Mouse (Mus musculus): ENCODE data around the gene Leprot. TPM values are rescaled to one million over a fixed set of nuclear protein-coding genes. Genes with fewer than 3 reads are reported as not detected.

Leprot gene
- polyA plus RNA-seq, 1 experiment, result 43.1 TPM

GRCm38 (mm10) chr4:101692892-101693291 is 45.4 kb downstream of the Leprot start:
- no peak for TF ChIP-seq REST (IDR thresholded peaks at IDR 0.05; ENCODE audit: insufficient read depth, insufficient read length)
- no peaks in the 10 kb centered on the region for H3K36me3 ChIP-seq (ENCODE audit: control insufficient read depth, insufficient read depth)
- H3K27me3 ChIP-seq (ENCODE audit: control insufficient read depth, insufficient read depth, insufficient read length), result no peaks in the 10 kb centered on the region

GRCm38 (mm10) chr4:101694529-101694928 is 47.0 kb downstream of the Leprot start:
- H3K27me3 ChIP-seq (ENCODE audit: control insufficient read depth, insufficient read depth, insufficient read length), result no peaks in the 10 kb centered on the region
- H3K4me2 ChIP-seq (ENCODE audit: low read depth), result no peak overlapping the region
- H3ac ChIP-seq (ENCODE audit: control insufficient read depth, insufficient read length), result no peak overlapping the region
- TF ChIP-seq TCF3 (IDR thresholded peaks at IDR 0.05; ENCODE audit: insufficient read length, low read depth), result no peak
- no peak for TF ChIP-seq MAX (IDR thresholded peaks at IDR 0.05; ENCODE audit: low read depth)
- TF ChIP-seq MYOD1 (IDR thresholded peaks at IDR 0.05; ENCODE audit: control insufficient read depth in 1 of 3, insufficient read length in 2 of 3, low read depth in 2 of 3), result no peak
- no peak for TF ChIP-seq MYOG (IDR thresholded peaks at IDR 0.05; ENCODE audit: control insufficient read depth in 1 of 3, insufficient read depth in 1 of 3, insufficient read length in 2 of 3, low read depth in 2 of 3)
- no peak for TF ChIP-seq POLR2A (IDR thresholded peaks at IDR 0.05; ENCODE audit: insufficient read length, low read depth)
- TF ChIP-seq SRF (IDR thresholded peaks at IDR 0.05; ENCODE audit: control insufficient read depth, insufficient read length, low read depth), result no peak
- no peak overlapping the region for H3K4me3 ChIP-seq
- H3K79me2 ChIP-seq (ENCODE audit: control insufficient read depth, insufficient read depth), result no peaks in the 10 kb centered on the region
- H3K36me3 ChIP-seq (ENCODE audit: control insufficient read depth, insufficient read depth), result no peaks in the 10 kb centered on the region

More at GRCm38 (mm10) chr4:101692892-101693291, 45.4 kb downstream of the Leprot start:
- Histone ChIP-seq H3K4me3 (no peak overlapping the region), H3K79me2 (ENCODE audit: control insufficient read depth, insufficient read depth) (no peaks in the 10 kb centered on the region), H3ac (ENCODE audit: control insufficient read depth, insufficient read length) (no peak overlapping the region), H3K4me2 (ENCODE audit: low read depth) (no peak overlapping the region)

GRCm38 (mm10) chr4:101697236-101697635 is 49.7 kb downstream of the Leprot start:
- Histone ChIP-seq H3K4me2 (ENCODE audit: low read depth) (no peak overlapping the region), H3K4me3 (no peak overlapping the region), H3K79me2 (ENCODE audit: control insufficient read depth, insufficient read depth) (no peaks in the 10 kb centered on the region), H3K27me3 (ENCODE audit: control insufficient read depth, insufficient read depth, insufficient read length) (no peaks in the 10 kb centered on the region), H3K36me3 (ENCODE audit: control insufficient read depth, insufficient read depth) (no peaks in the 10 kb centered on the region), H3ac (ENCODE audit: control insufficient read depth, insufficient read length) (no peak overlapping the region)
- TF ChIP-seq SRF (IDR thresholded peaks at IDR 0.05; ENCODE audit: control insufficient read depth, insufficient read length, low read depth) (no peak), MYOD1 (IDR thresholded peaks at IDR 0.05; ENCODE audit: control insufficient read depth in 1 of 3, insufficient read length in 2 of 3, low read depth in 2 of 3) (no peak), POLR2AphosphoS2 (IDR thresholded peaks at IDR 0.05; ENCODE audit: insufficient read length, low read depth) (no peak), POLR2A (IDR thresholded peaks at IDR 0.05; ENCODE audit: insufficient read length, low read depth) (no peak), USF1 (IDR thresholded peaks at IDR 0.05; ENCODE audit: low read depth) (no peak), TCF3 (IDR thresholded peaks at IDR 0.05; ENCODE audit: insufficient read length, low read depth) (no peak), E2F4 (IDR thresholded peaks at IDR 0.05; ENCODE audit: insufficient read depth) (no peak), MYOG (IDR thresholded peaks at IDR 0.05; ENCODE audit: control insufficient read depth in 1 of 3, insufficient read depth in 1 of 3, insufficient read length in 2 of 3, low read depth in 2 of 3) (no peak), CEBPB (IDR thresholded peaks at IDR 0.05; ENCODE audit: insufficient read depth, poor library complexity, severe bottlenecking) (no peak), TCF12 (IDR thresholded peaks at IDR 0.05; ENCODE audit: insufficient read depth, poor library complexity, severe bottlenecking) (no peak), MAX (IDR thresholded peaks at IDR 0.05; ENCODE audit: low read depth) (no peak), REST (IDR thresholded peaks at IDR 0.05; ENCODE audit: insufficient read depth, insufficient read length) (no peak)

- Histone ChIP-seq H3K36me3 (ENCODE audit: control insufficient read depth, insufficient read depth) (no peaks in the 10 kb centered on the region), H3K4me2 (ENCODE audit: low read depth) (no peak overlapping the region), H3K79me2 (ENCODE audit: control insufficient read depth, insufficient read depth) (no peaks in the 10 kb centered on the region), H3K27me3 (ENCODE audit: control insufficient read depth, insufficient read depth, insufficient read length) (no peaks in the 10 kb centered on the region), H3K4me3 (no peak overlapping the region), H3ac (ENCODE audit: control insufficient read depth, insufficient read length) (no peak overlapping the region)
- TF ChIP-seq USF1 (IDR thresholded peaks at IDR 0.05; ENCODE audit: low read depth) (no peak), SRF (IDR thresholded peaks at IDR 0.05; ENCODE audit: control insufficient read depth, insufficient read length, low read depth) (no peak)
Measured at GRCm38 (mm10) chr4:101699423-101699822, 51.9 kb downstream of the Leprot start.

DNA sequence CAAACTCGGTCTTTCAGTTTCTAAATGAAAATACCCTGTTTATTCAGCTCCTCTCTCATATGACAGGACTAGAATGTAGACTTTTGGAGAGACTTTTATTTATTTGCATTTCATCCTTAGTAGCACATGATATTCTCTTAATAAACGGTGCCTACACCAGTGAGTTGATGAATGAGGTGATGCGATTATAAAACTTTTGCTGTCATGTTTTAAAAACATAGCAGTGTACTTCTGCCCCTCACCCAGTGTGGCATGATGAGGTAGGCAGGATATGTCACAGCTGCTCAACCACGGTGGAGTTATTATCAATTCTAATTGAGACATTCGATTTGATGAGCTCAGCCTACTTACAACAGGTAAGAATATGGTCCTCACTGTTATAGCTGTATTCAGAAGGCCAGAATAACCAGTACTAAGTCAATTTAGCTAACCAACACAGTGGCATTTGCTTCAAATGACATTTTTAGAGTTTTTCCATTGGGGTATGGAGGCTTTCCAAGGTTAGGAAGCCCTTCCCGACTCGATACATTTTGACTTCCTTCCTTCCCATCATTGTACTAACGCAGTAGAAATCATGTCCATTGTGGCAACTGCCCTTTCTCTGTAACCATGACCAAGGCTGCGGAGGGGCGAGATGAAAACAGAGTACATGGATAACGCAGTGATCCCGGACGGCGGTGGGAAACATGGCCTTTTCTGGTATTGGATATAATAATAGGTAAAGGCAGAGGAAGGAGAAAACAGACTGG is 53.5 kb downstream of the Leprot start:
- Histone ChIP-seq H3K27me3 (ENCODE audit: control insufficient read depth, insufficient read depth, insufficient read length) (no peaks in the 10 kb centered on the region), H3K36me3 (ENCODE audit: control insufficient read depth, insufficient read depth) (no peaks in the 10 kb centered on the region), H3K79me2 (ENCODE audit: control insufficient read depth, insufficient read depth) (no peaks in the 10 kb centered on the region), H3K4me2 (ENCODE audit: low read depth) (no peak overlapping the region), H3ac (ENCODE audit: control insufficient read depth, insufficient read length) (no peak overlapping the region), H3K4me3 (no peak overlapping the region)
- no peak for TF ChIP-seq MYOG (IDR thresholded peaks at IDR 0.05; ENCODE audit: control insufficient read depth in 1 of 3, insufficient read depth in 1 of 3, insufficient read length in 2 of 3, low read depth in 2 of 3)
- TF ChIP-seq E2F4 (IDR thresholded peaks at IDR 0.05; ENCODE audit: insufficient read depth), result no peak
- TF ChIP-seq CEBPB (IDR thresholded peaks at IDR 0.05; ENCODE audit: insufficient read depth, poor library complexity, severe bottlenecking), result no peak

GRCm38 (mm10) chr4:101705325-101705724 is 57.8 kb downstream of the Leprot start:
- H3K36me3 ChIP-seq (ENCODE audit: control insufficient read depth, insufficient read depth), result no peaks in the 10 kb centered on the region
- H3K4me3 ChIP-seq, result no peak overlapping the region
- no peak overlapping the region for H3ac ChIP-seq (ENCODE audit: control insufficient read depth, insufficient read length)
- H3K27me3 ChIP-seq (ENCODE audit: control insufficient read depth, insufficient read depth, insufficient read length), result no peaks in the 10 kb centered on the region
- H3K79me2 ChIP-seq (ENCODE audit: control insufficient read depth, insufficient read depth), result no peaks in the 10 kb centered on the region
- TF ChIP-seq REST (IDR thresholded peaks at IDR 0.05; ENCODE audit: insufficient read depth, insufficient read length) (no peak), MYOG (IDR thresholded peaks at IDR 0.05; ENCODE audit: control insufficient read depth in 1 of 3, insufficient read depth in 1 of 3, insufficient read length in 2 of 3, low read depth in 2 of 3) (no peak), SRF (IDR thresholded peaks at IDR 0.05; ENCODE audit: control insufficient read depth, insufficient read length, low read depth) (no peak), E2F4 (IDR thresholded peaks at IDR 0.05; ENCODE audit: insufficient read depth) (no peak), TCF3 (IDR thresholded peaks at IDR 0.05; ENCODE audit: insufficient read length, low read depth) (no peak), TCF12 (IDR thresholded peaks at IDR 0.05; ENCODE audit: insufficient read depth, poor library complexity, severe bottlenecking) (no peak), POLR2AphosphoS2 (IDR thresholded peaks at IDR 0.05; ENCODE audit: insufficient read length, low read depth) (no peak), CEBPB (IDR thresholded peaks at IDR 0.05; ENCODE audit: insufficient read depth, poor library complexity, severe bottlenecking) (no peak), MAX (IDR thresholded peaks at IDR 0.05; ENCODE audit: low read depth) (no peak), MYOD1 (IDR thresholded peaks at IDR 0.05; ENCODE audit: control insufficient read depth in 1 of 3, insufficient read length in 2 of 3, low read depth in 2 of 3) (no peak), POLR2A (IDR thresholded peaks at IDR 0.05; ENCODE audit: insufficient read length, low read depth) (no peak), USF1 (IDR thresholded peaks at IDR 0.05; ENCODE audit: low read depth) (no peak)
- no peak overlapping the region for H3K4me2 ChIP-seq (ENCODE audit: low read depth)
